Mouse (Mus musculus) ovary, postnatal 36 days (tissue): ENCODE results near the gene Eif4g2.

Experiments
- DNase-seq: peaks from one replicate; pipeline ENCODE4 v3.0.0; 2022; ENCODE audit warnings: low spot score, mixed read lengths

The Eif4g2 gene

DNA sequence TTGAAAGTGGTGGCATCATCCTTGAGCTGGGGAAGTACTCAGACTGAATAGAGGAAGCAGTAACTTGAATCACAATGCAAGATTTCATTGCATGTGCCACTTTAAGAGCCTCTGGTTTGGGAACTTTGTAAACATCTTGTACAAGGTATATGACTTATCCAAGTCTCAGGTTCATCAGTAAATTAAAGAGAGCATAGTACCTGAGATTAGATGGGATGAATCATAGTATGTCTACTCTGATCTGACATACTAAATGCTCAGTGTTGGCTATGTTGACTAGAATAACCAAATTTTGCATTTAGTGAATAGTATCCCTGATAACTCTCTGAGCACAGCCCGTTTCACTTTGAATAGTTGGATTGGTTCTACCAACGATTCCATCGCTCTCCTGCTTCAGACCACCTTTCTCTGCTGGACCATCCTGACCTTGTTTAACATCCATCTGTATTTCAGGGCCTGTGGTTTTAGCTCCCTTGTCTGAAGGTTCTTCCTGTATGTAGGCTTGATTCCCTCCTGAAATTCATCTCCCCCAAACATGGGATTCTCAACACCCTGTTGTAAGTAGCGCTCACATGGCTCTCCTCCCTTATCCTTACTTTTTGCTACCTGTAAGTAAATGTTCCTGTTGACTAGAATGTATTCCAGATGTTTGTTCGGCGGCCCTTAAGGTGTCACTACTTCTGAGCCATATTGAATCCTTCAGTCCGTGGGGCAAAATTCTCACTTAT lies 13.2 kb downstream of the Eif4g2 start:
- DNase-seq: no peak

DNA sequence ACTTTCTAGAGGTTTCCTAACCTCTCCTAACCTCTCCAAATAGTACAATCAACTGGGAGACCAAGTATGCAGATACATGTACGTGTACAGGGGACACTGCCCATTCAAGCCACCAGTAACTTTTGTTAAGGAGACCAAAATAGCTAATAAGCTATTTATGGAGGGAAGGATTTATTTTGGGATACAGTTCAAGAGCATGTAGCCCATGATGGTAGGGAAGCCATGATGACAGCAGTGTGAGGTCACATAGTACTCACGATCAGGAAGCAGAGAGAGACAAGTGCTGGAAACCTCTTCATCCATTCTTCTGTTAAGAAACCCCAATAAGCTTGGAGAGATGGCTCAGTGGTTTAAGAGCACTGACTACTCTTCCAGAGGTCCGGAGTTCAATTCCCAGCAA lies 14.6 kb downstream of the Eif4g2 start:
- no peak for DNase-seq

DNA sequence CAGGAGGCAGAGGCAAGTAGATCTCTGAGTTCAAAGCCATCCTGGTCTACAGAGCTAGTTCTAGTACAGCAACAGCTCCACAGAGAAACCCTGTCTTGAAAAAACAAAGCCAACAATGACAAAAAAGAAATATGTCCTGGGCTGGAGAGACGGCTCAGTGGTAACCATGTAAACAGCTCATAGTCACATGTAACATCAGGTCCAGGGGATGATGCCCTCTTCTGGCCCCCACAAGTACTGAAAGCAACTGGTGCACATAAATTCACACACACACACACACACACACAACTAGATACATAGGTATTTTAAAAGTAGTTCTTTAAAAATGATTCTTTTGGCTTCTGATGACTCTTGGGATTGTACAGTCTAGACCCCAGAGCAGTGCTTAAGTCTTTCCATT lies 19.9 kb downstream of the Eif4g2 start:
- DNase-seq: no peak

DNA sequence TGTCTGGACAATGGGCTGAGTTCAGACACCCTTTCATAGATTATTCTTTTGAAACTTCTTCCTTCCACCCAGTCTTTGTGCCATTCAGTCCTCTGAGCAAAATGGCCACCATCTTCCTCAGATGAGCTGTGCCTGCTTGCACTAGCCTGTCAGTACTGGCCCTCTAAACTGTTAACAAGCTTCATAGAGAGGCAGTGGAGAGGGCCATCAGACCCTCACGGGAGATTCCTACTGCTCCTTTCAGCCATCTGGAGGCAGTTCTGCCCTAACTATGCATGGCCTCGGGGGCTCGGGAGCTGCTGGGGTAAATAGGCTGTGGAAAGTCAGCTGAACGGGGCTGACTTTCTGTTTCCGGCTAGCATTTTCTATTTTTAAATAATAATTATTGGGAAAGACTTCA lies 23.3 kb downstream of the Eif4g2 start:
- DNase-seq: no peak

DNA sequence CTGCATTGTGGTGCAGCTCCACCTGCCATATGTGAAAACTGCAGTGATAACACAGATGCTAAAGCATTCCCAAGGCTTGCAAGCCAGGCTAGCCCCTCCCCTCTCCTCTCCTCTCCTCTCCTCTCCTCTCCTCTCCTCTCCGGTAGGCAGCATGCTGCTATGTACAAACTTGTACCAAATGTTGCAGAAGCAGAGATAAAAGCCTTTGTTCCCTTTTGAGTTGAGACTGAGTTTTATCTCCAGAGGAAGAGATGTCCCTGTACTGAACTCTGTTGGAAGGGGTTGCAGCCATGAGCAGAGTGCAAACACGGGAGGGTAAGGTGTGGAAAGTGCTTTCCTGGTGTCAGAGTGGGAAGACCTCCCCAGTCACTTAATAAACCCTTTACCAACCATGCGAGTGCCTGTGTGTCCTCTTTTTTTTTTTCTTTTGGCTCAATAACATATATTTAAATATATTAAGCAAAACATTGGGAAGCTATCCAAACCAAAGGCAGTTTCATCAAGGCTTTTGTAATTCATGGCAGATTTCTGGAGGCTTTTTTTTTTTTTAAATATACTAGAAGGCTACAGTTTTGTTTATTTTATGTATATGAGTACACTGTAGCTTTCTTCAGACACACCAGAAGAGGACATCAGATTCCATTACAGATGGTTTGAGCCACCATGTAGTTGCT lies 26.7 kb downstream of the Eif4g2 start:
- no peak for DNase-seq

DNA sequence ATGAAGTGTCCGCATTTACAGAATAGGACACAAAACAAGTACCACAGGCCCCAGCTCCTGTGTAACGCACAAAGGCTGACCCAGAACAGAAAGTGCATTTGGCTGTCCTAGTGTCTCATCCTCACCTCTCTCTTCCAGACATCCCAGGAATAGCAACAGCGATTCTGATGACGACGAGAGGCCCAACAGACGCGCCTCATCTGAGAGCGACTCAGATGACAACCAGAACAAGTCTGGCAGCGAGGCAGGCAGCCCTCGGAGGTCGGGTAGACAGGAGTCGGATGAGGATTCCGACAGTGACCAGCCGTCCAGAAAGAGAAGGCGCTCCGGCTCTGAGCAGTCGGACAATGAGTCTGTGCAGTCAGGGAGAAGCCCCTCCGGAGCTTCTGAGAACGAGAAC lies 27.6 kb downstream of the Eif4g2 start:
- no peak for DNase-seq

DNA sequence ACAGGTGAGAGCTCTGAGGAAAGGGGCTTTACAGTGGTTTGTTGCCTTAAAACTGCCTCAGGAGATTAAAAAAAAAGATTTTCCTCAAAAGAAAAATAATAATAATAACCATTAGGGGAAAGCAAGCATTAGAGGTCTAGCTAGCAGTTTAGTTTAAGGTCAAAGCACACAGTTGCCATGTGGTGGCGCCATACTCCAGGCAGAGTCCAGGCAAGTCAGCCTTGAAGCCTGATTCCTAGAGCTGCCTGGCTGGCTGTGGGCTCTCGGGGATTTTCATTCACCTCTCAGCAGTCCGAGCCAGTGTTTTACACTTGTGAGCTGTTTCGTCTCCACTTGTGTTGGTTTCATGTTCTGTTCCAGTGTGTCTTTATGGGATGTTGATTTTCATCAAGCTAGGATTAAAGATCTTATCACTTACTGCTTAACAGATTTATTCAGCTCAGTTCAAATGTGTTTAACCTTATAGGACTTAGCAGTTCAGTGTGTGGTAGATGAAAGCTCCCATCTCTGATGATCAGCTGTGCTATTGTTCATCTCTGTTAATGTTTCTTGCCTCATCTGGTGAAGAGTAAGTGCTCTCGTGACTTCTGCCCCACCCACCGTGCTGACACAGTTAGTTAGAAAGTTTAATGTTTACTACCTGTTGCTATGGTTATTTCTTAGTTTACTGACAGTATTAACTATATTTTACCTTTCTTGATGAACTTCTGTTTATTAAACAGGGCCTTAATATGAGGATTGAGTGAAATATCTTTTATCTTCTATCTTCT lies 33.0 kb downstream of the Eif4g2 start:
- peak; percentile 68 for DNase-seq

DNA sequence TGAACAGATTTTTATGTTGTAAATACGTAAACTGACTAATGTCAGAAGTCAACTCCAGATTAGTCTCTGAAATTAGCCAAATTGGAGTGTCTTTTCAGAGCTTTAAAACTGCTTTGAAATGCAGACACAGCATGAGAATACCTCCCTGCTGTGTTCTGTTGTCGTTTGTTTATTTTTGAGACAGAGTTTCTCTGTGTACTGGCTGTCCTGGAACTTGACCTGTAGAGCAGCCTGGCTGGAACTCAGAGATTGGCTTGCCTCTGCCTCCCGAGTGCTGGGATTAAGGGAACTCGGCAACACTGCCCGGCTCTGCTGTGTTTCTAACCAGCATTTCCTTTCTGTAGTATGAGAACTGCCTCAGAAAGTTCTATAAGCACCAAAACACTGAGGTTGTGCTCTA lies 33.9 kb downstream of the Eif4g2 start:
- DNase-seq: no peak

DNA sequence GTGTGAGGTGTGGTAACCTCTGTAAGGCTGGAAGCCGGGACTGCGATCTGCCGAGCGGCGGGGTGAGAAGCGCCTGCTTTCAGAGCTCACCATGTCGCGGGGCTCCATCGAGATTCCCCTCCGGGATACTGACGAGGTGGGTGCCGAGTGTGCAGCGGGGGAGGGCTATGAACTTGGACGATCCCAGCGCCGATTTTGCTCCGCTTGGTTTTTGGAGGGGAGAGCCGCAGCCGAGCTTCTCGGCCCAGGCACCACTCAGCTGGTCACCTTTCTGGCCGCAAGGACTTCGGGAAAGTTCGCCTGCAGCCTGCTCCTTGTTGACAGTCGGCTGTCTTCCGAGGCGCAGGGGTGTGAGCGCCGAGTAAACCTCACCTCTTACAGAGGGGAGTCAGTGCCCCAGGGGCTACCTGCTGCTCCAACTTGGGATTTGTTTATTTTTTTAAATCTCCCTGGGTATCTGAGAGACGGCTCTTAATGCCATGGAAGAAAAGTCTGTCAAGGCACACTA lies 53.7 kb downstream of the Eif4g2 start:
- no peak for DNase-seq

DNA sequence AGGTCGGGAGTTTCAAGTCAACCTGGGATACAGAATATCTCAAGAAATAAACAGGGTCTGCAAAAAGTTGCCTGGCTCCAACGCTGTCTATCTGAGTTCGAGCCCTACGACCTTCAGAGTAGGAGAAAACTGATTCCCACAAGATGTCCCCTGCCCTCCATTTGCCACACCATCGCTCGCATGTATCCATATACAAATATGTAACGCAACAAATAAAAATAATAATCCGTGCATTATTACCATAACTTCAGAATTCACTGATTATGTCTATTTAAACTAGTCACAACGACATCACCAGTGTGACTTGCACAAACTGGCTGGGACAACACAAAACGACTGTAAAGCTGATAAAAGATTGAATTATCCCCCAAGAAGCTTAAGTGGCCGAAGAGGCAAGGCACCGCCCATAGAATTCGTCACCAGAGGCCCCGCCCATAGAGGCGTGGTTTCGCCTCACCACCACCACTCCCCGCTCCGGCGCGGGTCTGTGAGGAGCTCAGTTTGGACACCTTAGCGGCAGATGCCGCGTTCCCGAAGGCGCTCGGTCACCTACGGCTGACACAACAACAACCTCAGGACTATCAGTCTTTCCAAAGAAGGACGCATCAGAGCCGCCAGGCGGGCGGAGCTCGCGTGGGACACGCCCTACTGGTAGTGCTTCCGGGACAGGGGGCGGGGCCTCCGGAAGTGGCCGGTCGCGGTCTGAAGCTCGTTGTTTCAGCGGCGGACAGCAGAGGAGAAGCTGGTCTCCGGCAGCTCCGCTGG lies 54.4 kb downstream of the Eif4g2 start, which contains the start of gene Ctr9:
Gene Ctr9, plus strand, starts transcription at position 671 of the 765 bp plus-strand sequence.
- peak; percentile 93 for DNase-seq

DNA sequence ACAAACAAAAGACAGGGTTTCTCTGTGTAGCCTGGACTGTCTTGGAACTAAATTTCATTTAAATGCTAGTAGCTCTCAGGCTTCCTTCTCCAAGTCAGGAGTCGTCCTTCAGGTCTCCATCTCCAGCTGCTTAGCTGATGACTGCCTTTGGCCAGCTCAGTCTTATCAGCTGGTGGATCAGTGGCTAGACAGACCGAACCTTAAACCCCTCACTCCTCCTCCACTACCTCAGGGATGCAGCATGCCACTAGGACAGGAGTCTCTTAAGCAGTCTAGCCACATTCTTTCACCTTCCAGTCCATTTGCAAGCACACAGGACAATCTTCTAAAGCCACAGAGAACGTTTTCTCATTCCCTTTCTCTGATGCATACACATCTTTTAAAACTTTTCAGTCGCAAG lies 57.9 kb downstream of the Eif4g2 start:
- DNase-seq: no peak

DNA sequence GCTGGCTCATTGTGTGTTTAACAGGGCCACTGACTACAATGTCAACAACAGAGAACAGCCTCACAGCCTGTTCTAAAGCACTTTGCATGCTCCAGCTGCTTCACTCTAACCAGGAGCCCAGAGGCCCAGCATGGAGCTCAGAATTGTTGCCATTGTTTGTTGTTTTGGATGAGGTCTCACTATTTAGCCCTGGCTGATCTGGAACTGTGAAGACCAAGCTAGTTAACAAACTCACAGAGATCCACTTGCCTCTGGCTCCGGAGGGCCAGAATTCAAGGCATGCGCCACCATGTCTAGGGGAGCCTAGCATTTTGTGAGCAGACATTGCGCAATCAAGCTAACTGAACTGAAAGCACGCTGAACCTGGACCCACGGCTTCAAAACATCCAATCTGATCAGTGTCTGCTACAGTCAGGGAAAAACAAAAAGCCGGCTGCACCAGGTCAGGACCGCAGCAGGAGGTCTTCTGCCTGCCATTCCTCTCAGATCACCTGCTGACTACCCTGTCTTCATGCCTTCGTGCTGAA lies 58.7 kb downstream of the Eif4g2 start:
- no peak for DNase-seq

DNA sequence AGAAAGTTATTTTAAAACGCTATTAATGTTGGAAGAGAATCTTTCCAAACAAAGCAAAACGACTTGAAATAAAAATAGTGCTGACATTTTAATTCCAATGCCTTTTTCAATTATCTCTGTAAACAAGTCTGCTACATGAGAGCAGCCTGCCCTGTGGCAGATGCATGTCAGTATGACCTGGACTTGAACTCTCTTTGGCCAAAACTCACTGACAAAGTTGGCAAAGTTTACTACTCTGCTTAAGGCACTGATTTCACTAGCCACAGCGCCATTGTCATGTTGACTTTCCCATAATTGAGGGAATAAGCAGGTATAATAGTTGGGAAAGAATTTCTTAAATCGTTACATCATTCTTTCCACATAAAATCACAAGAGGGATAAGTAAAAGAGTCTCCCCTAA lies 62.0 kb downstream of the Eif4g2 start:
- peak; percentile 40 for DNase-seq
